Mouse (Mus musculus): Measurements from ENCODE around the gene Csrnp1. TPM values are rescaled to one million over a fixed set of nuclear protein-coding genes. Genes with fewer than 3 reads are reported as not detected.

Csrnp1 gene
- polyA plus RNA-seq, 1 experiment from 2014 or later, result 0.62 TPM

GRCm38 (mm10) chr9:119999636-120000035 lies 15.2 kb upstream of the Csrnp1 start:
- DNase-seq (ENCODE audit: low spot score) (no peak), ATAC-seq (ENCODE audit: low FRiP score) (no peak)
- H3K4me1 ChIP-seq (replicated peaks; ENCODE audit: control insufficient read depth, insufficient read depth, low read length), result 0 out of 2 replicates have a peak, but pooled peaks cover 3% of the 10 kb centered on the region
- no peak overlapping the region for H3K9ac ChIP-seq (ENCODE audit: low read depth, low read length)
- no peak overlapping the region for H3K27ac ChIP-seq (ENCODE audit: low read depth, low read length)
- no peaks in the 10 kb centered on the region for H3K27me3 ChIP-seq (ENCODE audit: control insufficient read depth, insufficient read depth, low read length)
- 88% methylated on average over 6 of the region's 6 CpGs for WGBS
- no peaks in the 10 kb centered on the region for H3K36me3 ChIP-seq (ENCODE audit: control insufficient read depth, insufficient read depth, low read length)
- no peaks in the 10 kb centered on the region for H3K9me3 ChIP-seq (ENCODE audit: control insufficient read depth, low read length)
- H3K4me3 ChIP-seq (ENCODE audit: low read depth, low read length), result no peak overlapping the region
- H3K4me2 ChIP-seq (replicated peaks; ENCODE audit: low read depth, low read length), result no peak overlapping the region

- DNase-seq (ENCODE audit: low spot score) (no peak), ATAC-seq (ENCODE audit: low FRiP score) (no peak)
- no peak overlapping the region for H3K27ac ChIP-seq (ENCODE audit: low read depth, low read length)
- H3K36me3 ChIP-seq (ENCODE audit: control insufficient read depth, insufficient read depth, low read length), result no peaks in the 10 kb centered on the region
- H3K27me3 ChIP-seq (ENCODE audit: control insufficient read depth, insufficient read depth, low read length), result no peaks in the 10 kb centered on the region
- 0 out of 2 replicates have a peak, but pooled peaks cover 3% of the 10 kb centered on the region for H3K4me1 ChIP-seq (replicated peaks; ENCODE audit: control insufficient read depth, insufficient read depth, low read length)
- no peak overlapping the region for H3K4me3 ChIP-seq (ENCODE audit: low read depth, low read length)
- no peaks in the 10 kb centered on the region for H3K9me3 ChIP-seq (ENCODE audit: control insufficient read depth, low read length)
- 81% methylated on average over 1 of the region's 1 CpGs for WGBS
- H3K4me2 ChIP-seq (replicated peaks; ENCODE audit: low read depth, low read length), result no peak overlapping the region
- H3K9ac ChIP-seq (ENCODE audit: low read depth, low read length), result no peak overlapping the region
Observed at GRCm38 (mm10) chr9:119998776-119999175, 14.3 kb upstream of the Csrnp1 start.

GRCm38 (mm10) chr9:119996080-119996479 lies 11.6 kb upstream of the Csrnp1 start:
- no peak for DNase-seq (ENCODE audit: low spot score)
- Histone ChIP-seq H3K4me2 (replicated peaks; ENCODE audit: low read depth, low read length) (no peak overlapping the region), H3K9ac (ENCODE audit: low read depth, low read length) (no peak overlapping the region), H3K27ac (ENCODE audit: low read depth, low read length) (no peak overlapping the region), H3K4me3 (ENCODE audit: low read depth, low read length) (no peak overlapping the region), H3K4me1 (replicated peaks; ENCODE audit: control insufficient read depth, insufficient read depth, low read length) (no peaks in the 10 kb centered on the region), H3K9me3 (ENCODE audit: control insufficient read depth, low read length) (no peaks in the 10 kb centered on the region), H3K36me3 (ENCODE audit: control insufficient read depth, insufficient read depth, low read length) (no peaks in the 10 kb centered on the region), H3K27me3 (ENCODE audit: control insufficient read depth, insufficient read depth, low read length) (no peaks in the 10 kb centered on the region)
- ATAC-seq (ENCODE audit: low FRiP score), result no peak
- 83% methylated on average over 4 of the region's 4 CpGs for WGBS

- Histone ChIP-seq H3K4me2 (replicated peaks; ENCODE audit: low read depth, low read length) (no peak overlapping the region), H3K9me3 (ENCODE audit: control insufficient read depth, low read length) (no peaks in the 10 kb centered on the region), H3K27me3 (ENCODE audit: control insufficient read depth, insufficient read depth, low read length) (no peaks in the 10 kb centered on the region), H3K27ac (ENCODE audit: low read depth, low read length) (no peak overlapping the region), H3K9ac (ENCODE audit: low read depth, low read length) (no peak overlapping the region), H3K36me3 (ENCODE audit: control insufficient read depth, insufficient read depth, low read length) (no peaks in the 10 kb centered on the region), H3K4me3 (ENCODE audit: low read depth, low read length) (no peak overlapping the region), H3K4me1 (replicated peaks; ENCODE audit: control insufficient read depth, insufficient read depth, low read length) (no peaks in the 10 kb centered on the region)
- 79% methylated on average over 7 of the region's 7 CpGs for WGBS
- no peak for ATAC-seq (ENCODE audit: low FRiP score)
- no peak for DNase-seq (ENCODE audit: low spot score)
Observed at GRCm38 (mm10) chr9:119994207-119994606, 9.7 kb upstream of the Csrnp1 start.

DNA sequence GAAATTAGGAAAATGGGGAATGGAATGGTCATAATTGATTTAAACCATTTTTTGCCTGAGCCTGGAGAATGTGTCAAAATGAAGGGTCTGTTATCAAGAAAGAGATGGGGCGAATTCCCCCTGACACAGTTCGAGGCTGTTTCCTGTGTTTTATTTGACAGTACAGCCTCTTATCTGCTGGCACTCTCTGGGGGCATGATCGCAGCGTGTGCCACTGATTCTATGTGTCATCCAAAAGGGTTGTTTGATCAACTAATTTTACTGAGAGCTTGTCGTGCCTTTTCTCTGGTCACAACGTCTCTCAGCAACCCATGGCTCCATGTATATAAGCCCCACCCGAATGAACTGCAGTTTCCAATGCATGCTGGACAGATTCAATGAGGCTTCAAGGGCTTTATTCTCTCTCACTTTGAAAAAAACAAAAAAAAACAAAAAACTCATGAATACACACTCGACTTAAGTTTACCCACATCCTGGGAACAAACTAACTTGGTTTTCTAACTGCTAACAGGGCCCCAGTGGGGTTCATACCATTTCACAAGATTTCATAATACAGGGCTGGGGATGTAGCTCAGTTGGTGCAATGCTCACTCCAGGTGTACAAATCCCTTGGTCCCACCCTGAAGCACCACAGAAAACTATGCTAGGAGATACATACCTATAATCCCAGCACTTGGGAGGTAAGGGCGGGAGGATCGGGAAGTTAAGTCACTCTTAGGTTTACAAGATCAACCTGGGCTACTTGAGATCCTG lies 8.8 kb upstream of the Csrnp1 start:
- 78% methylated on average over 10 of the region's 10 CpGs for WGBS
- Histone ChIP-seq H3K9ac (ENCODE audit: low read depth, low read length) (no peak overlapping the region), H3K4me1 (replicated peaks; ENCODE audit: control insufficient read depth, insufficient read depth, low read length) (no peaks in the 10 kb centered on the region), H3K27me3 (ENCODE audit: control insufficient read depth, insufficient read depth, low read length) (no peaks in the 10 kb centered on the region), H3K4me3 (ENCODE audit: low read depth, low read length) (no peak overlapping the region), H3K4me2 (replicated peaks; ENCODE audit: low read depth, low read length) (no peak overlapping the region), H3K36me3 (ENCODE audit: control insufficient read depth, insufficient read depth, low read length) (no peaks in the 10 kb centered on the region), H3K9me3 (ENCODE audit: control insufficient read depth, low read length) (no peaks in the 10 kb centered on the region), H3K27ac (ENCODE audit: low read depth, low read length) (no peak overlapping the region)
- DNase-seq (ENCODE audit: low spot score) (no peak), ATAC-seq (ENCODE audit: low FRiP score) (no peak)

DNA sequence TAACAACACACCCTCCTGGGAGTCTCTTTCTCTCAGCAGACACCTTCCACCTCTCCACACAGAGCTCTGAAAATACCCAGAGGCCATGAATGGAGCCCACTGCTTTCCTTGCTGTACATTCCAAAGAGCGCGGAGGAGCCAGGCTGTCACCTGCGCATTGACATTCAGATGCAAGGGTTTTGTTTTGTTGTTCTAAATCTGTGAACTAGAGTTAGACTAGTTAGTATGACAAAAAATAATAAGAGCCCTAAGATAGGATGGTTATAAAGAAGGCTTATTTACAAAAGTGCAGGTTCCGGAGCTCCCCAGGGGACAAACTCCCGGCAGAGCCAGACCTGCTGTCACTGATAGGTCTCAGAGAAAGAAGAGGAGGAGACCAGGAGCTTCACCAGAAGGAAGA lies 6.9 kb upstream of the Csrnp1 start:
- H3K9me3 ChIP-seq (ENCODE audit: control insufficient read depth, low read length), result no peaks in the 10 kb centered on the region
- 11% methylated on average over 5 of the region's 5 CpGs for WGBS
- no peak overlapping the region for H3K4me3 ChIP-seq (ENCODE audit: low read depth, low read length)
- no peaks in the 10 kb centered on the region for H3K36me3 ChIP-seq (ENCODE audit: control insufficient read depth, insufficient read depth, low read length)
- H3K4me2 ChIP-seq (replicated peaks; ENCODE audit: low read depth, low read length), result no peak overlapping the region
- no peaks in the 10 kb centered on the region for H3K4me1 ChIP-seq (replicated peaks; ENCODE audit: control insufficient read depth, insufficient read depth, low read length)
- DNase-seq (ENCODE audit: low spot score) (no peak), ATAC-seq (ENCODE audit: low FRiP score) (no peak)
- H3K9ac ChIP-seq (ENCODE audit: low read depth, low read length), result no peak overlapping the region
- no peak overlapping the region for H3K27ac ChIP-seq (ENCODE audit: low read depth, low read length)
- no peaks in the 10 kb centered on the region for H3K27me3 ChIP-seq (ENCODE audit: control insufficient read depth, insufficient read depth, low read length)

- Histone ChIP-seq H3K36me3 (ENCODE audit: control insufficient read depth, insufficient read depth, low read length) (no peaks in the 10 kb centered on the region), H3K27ac (ENCODE audit: low read depth, low read length) (no peak overlapping the region), H3K27me3 (ENCODE audit: control insufficient read depth, insufficient read depth, low read length) (peaks cover under 1% of the 10 kb centered on the region; the same call in 1 of the 2 replicates), H3K9me3 (ENCODE audit: control insufficient read depth, low read length) (no peaks in the 10 kb centered on the region), H3K4me1 (replicated peaks; ENCODE audit: control insufficient read depth, insufficient read depth, low read length) (peaks cover 3% of the 10 kb centered on the region; the same call in 1 of the 2 replicates), H3K4me3 (ENCODE audit: low read depth, low read length) (no peak overlapping the region), H3K9ac (ENCODE audit: low read depth, low read length) (no peak overlapping the region), H3K4me2 (replicated peaks; ENCODE audit: low read depth, low read length) (no peak overlapping the region)
- no peak for ATAC-seq (ENCODE audit: low FRiP score)
- WGBS, result 50% methylated on average over 7 of the region's 7 CpGs
- DNase-seq (ENCODE audit: low spot score), result no peak
Observed at GRCm38 (mm10) chr9:119988304-119988703, 3.8 kb upstream of the Csrnp1 start.

DNA sequence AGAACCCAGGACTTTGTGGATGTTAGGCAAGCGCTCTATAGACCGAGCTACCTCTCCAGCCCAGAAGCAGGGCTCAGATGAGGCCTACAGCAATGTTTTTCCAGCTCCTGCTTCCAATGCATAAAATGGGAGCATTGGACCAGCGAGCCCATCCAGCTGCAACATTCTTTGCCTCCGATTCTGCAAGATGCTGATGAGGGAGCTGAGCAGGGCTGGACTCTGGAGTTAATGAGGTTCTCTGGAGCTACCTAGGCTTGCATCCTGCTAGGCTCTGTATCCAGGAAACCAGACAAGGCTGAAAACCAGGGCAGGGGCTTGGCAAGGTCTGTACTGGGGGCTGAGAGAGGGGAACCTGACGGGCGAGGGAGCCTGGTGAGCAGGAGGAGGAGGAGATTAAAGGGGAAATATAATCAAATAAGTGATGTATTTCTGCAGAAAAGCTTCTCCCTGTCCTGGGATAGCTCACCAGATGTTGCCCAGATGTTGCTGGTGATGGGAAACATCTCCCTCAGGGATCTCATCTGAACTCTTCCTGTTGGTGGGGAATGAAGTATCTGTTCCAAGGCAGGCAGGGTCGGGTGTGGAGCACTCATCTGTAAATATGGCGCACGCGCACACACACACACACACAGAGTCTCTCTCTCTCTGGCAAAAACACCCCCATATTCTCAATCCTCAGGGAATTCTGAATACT lies 1.6 kb upstream of the Csrnp1 start:
- no peak overlapping the region for H3K4me2 ChIP-seq (replicated peaks; ENCODE audit: low read depth, low read length)
- peaks cover 10% of the 10 kb centered on the region for H3K27me3 ChIP-seq (ENCODE audit: control insufficient read depth, insufficient read depth, low read length)
- no peaks in the 10 kb centered on the region for H3K36me3 ChIP-seq (ENCODE audit: control insufficient read depth, insufficient read depth, low read length)
- ATAC-seq (ENCODE audit: low FRiP score) (no peak), DNase-seq (ENCODE audit: low spot score) (no peak)
- H3K27ac ChIP-seq (ENCODE audit: low read depth, low read length), result no peak overlapping the region
- peaks cover 25% of the 10 kb centered on the region for H3K4me1 ChIP-seq (replicated peaks; ENCODE audit: control insufficient read depth, insufficient read depth, low read length)
- no peaks in the 10 kb centered on the region for H3K9me3 ChIP-seq (ENCODE audit: control insufficient read depth, low read length)
- 74% methylated on average over 10 of the region's 10 CpGs for WGBS
- H3K4me3 ChIP-seq (ENCODE audit: low read depth, low read length), result no peak overlapping the region
- H3K9ac ChIP-seq (ENCODE audit: low read depth, low read length), result no peak overlapping the region
